Mouse (Mus musculus) ES-E14 (cell line): ENCODE measurements around the gene Col28a1. TPM values are rescaled to one million over a fixed set of nuclear protein-coding genes. Genes with fewer than 3 reads are reported as not detected.

Experiments
- DNase-seq: peaks from one replicate; pipeline ENCODE4 v3.0.0-alpha.2; 2013; ENCODE audit warnings: low read depth, low spot score
- H3K27ac ChIP-seq: 2 replicates; pipeline ENCODE4 v1.5.1; 2012; ENCODE audit warnings: low read depth, mild to moderate bottlenecking, low read length, moderate library complexity, mixed read lengths; ENCODE audit not compliant: poor library complexity, insufficient read depth, severe bottlenecking
- H3K36me3 ChIP-seq: 2 replicates; pipeline ENCODE4 v1.6.1; 2012; ENCODE audit warnings: mild to moderate bottlenecking, low read length, moderate library complexity, mixed read lengths; ENCODE audit not compliant: control insufficient read depth, poor library complexity, insufficient read depth, severe bottlenecking
- H3K4me1 ChIP-seq, 2 experiments: fragments of 150-350 bp in 1 of 2; sonication (generic) in 1 of 2; 2 replicates each; pipeline ENCODE4 v1.6.1; 2012; ENCODE audit warnings: low read length in 2 of 2, mild to moderate bottlenecking in 1 of 2, mixed read lengths in 1 of 2; ENCODE audit not compliant: control insufficient read depth in 2 of 2, insufficient read depth in 2 of 2, poor library complexity in 1 of 2
- H3K4me3 ChIP-seq, 2 experiments: fragments of 150-350 bp in 1 of 2; sonication (generic) in 1 of 2; 2 replicates each; pipeline ENCODE4 v1.5.1; 2012; ENCODE audit warnings: low read length in 2 of 2, low read depth in 1 of 2, mild to moderate bottlenecking in 1 of 2, mixed read lengths in 1 of 2; ENCODE audit not compliant: insufficient read depth in 1 of 2, poor library complexity in 1 of 2, severe bottlenecking in 1 of 2
- H3K9ac ChIP-seq: 2 replicates; pipeline ENCODE4 v1.6.1; 2012; ENCODE audit warnings: low read depth, mild to moderate bottlenecking, low read length, mixed read lengths; ENCODE audit not compliant: poor library complexity, insufficient read depth, severe bottlenecking
- H3K9me3 ChIP-seq: fragments of 150-350 bp; sonication (generic); 2 replicates; pipeline ENCODE4 v1.6.1; 2012; ENCODE audit warnings: low read depth, mild to moderate bottlenecking, low read length; ENCODE audit not compliant: control insufficient read depth, insufficient read depth
- CHD2 ChIP-seq: IDR thresholded peaks from 2 replicates; pipeline ENCODE4 v1.6.1; 2014; ENCODE audit warnings: mild to moderate bottlenecking, low read depth, low read length, inconsistent platforms
- HCFC1 ChIP-seq: IDR thresholded peaks from 2 replicates; pipeline ENCODE4 v1.6.1; 2012; ENCODE audit warnings: low read length, inconsistent platforms, borderline replicate concordance; ENCODE audit not compliant: insufficient read depth
- MAFK ChIP-seq: IDR thresholded peaks from 2 replicates; pipeline ENCODE4 v1.6.1; 2014; ENCODE audit warnings: mild to moderate bottlenecking, low read depth, low read length, inconsistent platforms; ENCODE audit not compliant: insufficient read depth
- ZC3H11A ChIP-seq: IDR thresholded peaks from 2 replicates; pipeline ENCODE4 v1.6.1; 2012; ENCODE audit warnings: low read depth, mild to moderate bottlenecking, inconsistent platforms, low read length, borderline replicate concordance
- ZNF384 ChIP-seq: IDR thresholded peaks from 2 replicates; pipeline ENCODE4 v1.6.1; 2012; ENCODE audit warnings: low read depth, low read length, inconsistent platforms
- in situ Hi-C, 2 experiments: fragments of 600-800 bp; cut with MboI; formaldehyde crosslinking; loops; one replicate each; pipeline ENCODE4 v1.15.1; 2025; ENCODE audit warnings: low sequenced_read_pairs in 2 of 2, inconsistent platforms in 1 of 2; ENCODE audit not compliant: unreplicated experiment in 2 of 2
- total RNA-seq: library from RNA; depleted of rRNA; stranded (reverse); fragments of 300-350 nt; gene quantifications from 2 replicates; pipeline ENCODE4 v1.2.3, GENCODE M21; 2012

The Col28a1 gene
- total RNA-seq, 1 experiment = not detected

DNA sequence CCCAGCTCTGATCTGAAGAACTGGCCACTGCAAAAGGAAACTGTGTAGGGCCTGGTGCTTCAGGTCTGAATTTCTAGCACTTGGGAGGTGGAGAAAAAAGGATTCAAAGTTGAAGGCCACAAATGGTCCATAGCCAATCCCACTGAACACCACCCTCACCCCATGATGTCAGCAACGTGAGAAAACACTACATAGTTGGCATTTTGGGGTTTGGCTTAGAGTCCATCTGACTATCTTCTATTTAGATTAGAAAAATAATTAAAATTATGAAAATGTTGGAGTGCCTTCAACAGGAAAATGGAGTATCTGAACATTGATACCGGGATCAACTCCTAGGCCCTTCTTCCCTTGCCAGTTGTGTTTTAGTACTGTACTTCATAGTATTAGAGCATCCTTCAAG, 144.2 kb downstream of the Col28a1 start:
- Histone ChIP-seq H3K9ac (no peak overlapping the region), H3K4me3 (no peak overlapping the region), H3K36me3 (no peaks in the 10 kb centered on the region), H3K27ac (no peak overlapping the region), H3K4me1 (no peaks in the 10 kb centered on the region), H3K9me3 (no peaks in the 10 kb centered on the region)
- no peak for DNase-seq
- in situ Hi-C loops = no loop called here
- TF ChIP-seq MAFK = no peak
- no peak for TF ChIP-seq CHD2
- no peak for TF ChIP-seq HCFC1
- TF ChIP-seq ZNF384 = no peak
- no peak for TF ChIP-seq ZC3H11A

DNA sequence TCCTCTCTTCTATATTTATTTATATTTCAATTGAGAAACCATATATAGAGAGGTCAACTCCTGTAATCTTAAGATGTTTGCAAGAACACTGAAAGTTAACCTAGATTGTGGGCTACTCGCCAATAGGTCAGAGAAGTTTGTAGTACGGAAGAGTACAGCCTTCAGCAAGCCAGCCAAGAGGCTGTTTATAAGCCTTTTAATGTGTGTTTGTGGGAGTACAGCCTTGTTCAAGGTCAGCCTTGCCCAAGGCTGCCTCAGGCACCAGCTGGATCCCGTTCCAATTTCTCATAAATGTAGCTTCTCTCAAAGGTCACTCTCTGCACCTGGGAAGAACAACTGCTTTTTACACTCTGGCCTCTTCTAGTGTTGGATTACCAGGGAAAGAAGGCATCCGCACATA, 146.0 kb downstream of the Col28a1 start:
- no peak for DNase-seq
- H3K9me3 ChIP-seq = no peaks in the 10 kb centered on the region

DNA sequence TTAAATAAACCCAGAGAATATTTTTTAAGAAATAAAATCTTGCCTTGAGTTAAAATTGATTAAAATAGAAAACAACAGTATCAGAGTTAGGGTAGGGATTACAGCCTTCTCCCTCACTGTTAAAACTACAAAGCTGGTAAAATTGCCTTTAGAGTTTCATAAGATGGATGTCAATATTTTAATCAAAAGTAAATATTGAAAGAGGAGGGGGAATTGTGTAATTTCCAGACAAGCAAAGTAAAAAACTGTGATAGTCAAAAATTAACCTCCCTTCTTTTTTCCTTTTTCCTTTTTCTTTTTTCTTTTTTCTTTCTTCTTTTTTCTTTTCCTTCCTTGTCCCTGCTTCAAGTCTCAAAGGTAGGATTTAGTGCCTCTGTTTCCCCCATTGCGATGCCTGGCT, 146.6 kb downstream of the Col28a1 start:
- Histone ChIP-seq H3K36me3 (no peaks in the 10 kb centered on the region), H3K9me3 (no peaks in the 10 kb centered on the region), H3K4me1 (no peaks in the 10 kb centered on the region), H3K9ac (no peak overlapping the region), H3K4me3 (no peak overlapping the region), H3K27ac (no peak overlapping the region)
- in situ Hi-C loops = no loop called here
- TF ChIP-seq HCFC1 (no peak), CHD2 (no peak), ZC3H11A (no peak), ZNF384 (no peak), MAFK (no peak)
- DNase-seq = no peak

More for the DNA sequence above, 146.0 kb downstream of the Col28a1 start:
- no peaks in the 10 kb centered on the region for H3K36me3 ChIP-seq
- no peak overlapping the region for H3K9ac ChIP-seq
- TF ChIP-seq HCFC1 (no peak), MAFK (no peak), ZC3H11A (no peak), ZNF384 (no peak), CHD2 (no peak)
- H3K4me1 ChIP-seq = no peaks in the 10 kb centered on the region
- H3K4me3 ChIP-seq = no peak overlapping the region
- no peak overlapping the region for H3K27ac ChIP-seq
- in situ Hi-C loops = no loop called here

DNA sequence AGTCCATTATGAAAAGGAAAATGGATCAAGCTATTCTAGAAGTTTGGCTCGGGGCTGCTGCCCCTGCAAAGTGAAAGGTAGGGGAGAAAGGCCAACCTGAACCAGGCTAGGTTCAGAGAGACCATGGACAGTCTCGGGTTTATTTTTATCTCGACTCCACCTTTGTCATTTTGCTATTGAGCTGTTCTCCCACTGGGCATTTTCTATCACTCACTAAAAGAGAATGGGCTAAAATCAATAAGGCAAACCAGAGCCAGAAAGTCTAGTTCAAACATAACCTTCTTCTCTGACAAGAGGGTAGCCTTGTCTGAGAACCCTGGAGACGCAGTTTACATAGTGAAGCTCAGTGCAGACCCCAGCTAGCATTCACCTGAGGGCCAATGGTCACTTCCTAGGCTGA, 163.7 kb downstream of the Col28a1 start:
- TF ChIP-seq CHD2 = no peak
- TF ChIP-seq HCFC1 = no peak
- no peak for TF ChIP-seq MAFK
- no peak for TF ChIP-seq ZC3H11A
- TF ChIP-seq ZNF384 = no peak
- in situ Hi-C loops = no loop called here
- no peak for DNase-seq
- Histone ChIP-seq H3K9ac (no peak overlapping the region), H3K9me3 (no peaks in the 10 kb centered on the region), H3K4me3 (no peak overlapping the region), H3K27ac (no peak overlapping the region), H3K36me3 (no peaks in the 10 kb centered on the region), H3K4me1 (no peaks in the 10 kb centered on the region)
